Mouse (Mus musculus): ENCODE measurements around the gene Acin1. TPM values are rescaled to one million over a fixed set of nuclear protein-coding genes. Genes with fewer than 3 reads are reported as not detected.

The Acin1 gene
- 100 to 1,000 TPM; 190 to 255 (median 232) TPM for total RNA-seq (2022)

- peak; percentile 100 for DNase-seq (ENCODE audit: low spot score in 2 of 2)
Observed at GRCm38 (mm10) chr14:54686522-54687143, at the start of gene Acin1. Gene Acin1 (minus strand): TSS chr14:54686931.

- no peak for DNase-seq (ENCODE audit: low spot score in 2 of 2)
Observed at GRCm38 (mm10) chr14:54735221-54735620, 48.5 kb upstream of the Acin1 start.

- no peak for DNase-seq (ENCODE audit: low spot score in 2 of 2)
Observed at GRCm38 (mm10) chr14:54734004-54734403, 47.3 kb upstream of the Acin1 start.

- DNase-seq (ENCODE audit: low spot score in 2 of 2): no peak
Observed at GRCm38 (mm10) chr14:54732206-54732605, 45.5 kb upstream of the Acin1 start.

- peak in 1 of 2 experiments; percentile 61 for DNase-seq (ENCODE audit: low spot score in 2 of 2)
Observed at GRCm38 (mm10) chr14:54730305-54730704, 43.6 kb upstream of the Acin1 start.

- DNase-seq (ENCODE audit: low spot score in 2 of 2): no peak
Observed at GRCm38 (mm10) chr14:54728823-54729653, 42.3 kb upstream of the Acin1 start.

GRCm38 (mm10) chr14:54727565-54727964, 40.8 kb upstream of the Acin1 start:
- no peak for DNase-seq (ENCODE audit: low spot score in 2 of 2)

- DNase-seq (ENCODE audit: low spot score in 2 of 2): no peak
Observed at GRCm38 (mm10) chr14:54724049-54724448, 37.3 kb upstream of the Acin1 start.

- no peak for DNase-seq (ENCODE audit: low spot score in 2 of 2)
Observed at GRCm38 (mm10) chr14:54721711-54722110, 35.0 kb upstream of the Acin1 start.

GRCm38 (mm10) chr14:54720654-54721350, 34.1 kb upstream of the Acin1 start:
- no peak for DNase-seq (ENCODE audit: low spot score in 2 of 2)

GRCm38 (mm10) chr14:54720041-54720440, 33.3 kb upstream of the Acin1 start:
- no peak for DNase-seq (ENCODE audit: low spot score in 2 of 2)

- no peak for DNase-seq (ENCODE audit: low spot score in 2 of 2)
Observed at GRCm38 (mm10) chr14:54715402-54715801, 28.7 kb upstream of the Acin1 start.

GRCm38 (mm10) chr14:54714617-54715081, 27.9 kb upstream of the Acin1 start:
- no peak for DNase-seq (ENCODE audit: low spot score in 2 of 2)

GRCm38 (mm10) chr14:54714121-54714520, 27.4 kb upstream of the Acin1 start:
- DNase-seq (ENCODE audit: low spot score in 2 of 2): peak; percentile 60 to 86

- DNase-seq (ENCODE audit: low spot score in 2 of 2): no peak
Observed at GRCm38 (mm10) chr14:54712861-54713260, 26.1 kb upstream of the Acin1 start.

- no peak for DNase-seq (ENCODE audit: low spot score in 2 of 2)
Observed at GRCm38 (mm10) chr14:54712074-54712473, 25.3 kb upstream of the Acin1 start, which contains the start of gene Cebpe. Gene Cebpe (minus strand): TSS chr14:54712174.

- no peak for DNase-seq (ENCODE audit: low spot score in 2 of 2)
Observed at GRCm38 (mm10) chr14:54709054-54709453, 22.3 kb upstream of the Acin1 start.

- no peak for DNase-seq (ENCODE audit: low spot score in 2 of 2)
Observed at GRCm38 (mm10) chr14:54706589-54707320, 20.0 kb upstream of the Acin1 start.

GRCm38 (mm10) chr14:54705844-54706243, 19.1 kb upstream of the Acin1 start:
- DNase-seq (ENCODE audit: low spot score in 2 of 2): no peak

- DNase-seq (ENCODE audit: low spot score in 2 of 2): no peak
Observed at GRCm38 (mm10) chr14:54703207-54703606, 16.5 kb upstream of the Acin1 start.

GRCm38 (mm10) chr14:54701298-54701697, 14.6 kb upstream of the Acin1 start:
- DNase-seq (ENCODE audit: low spot score in 2 of 2): peak in 1 of 2 experiments; percentile 64

Data from layer of hippocampus, adult 8-10 months (tissue).